Mouse (Mus musculus) splenic B cell, adult 2 months (primary cell): ENCODE results near the gene Zfp420.
"Not testable (repeated sequence)": the region's sequence is repeated elsewhere in the genome, so short reads cannot be mapped to it uniquely, and the experiment has no call there.

Experiments used
- DNase-seq: peaks from one replicate; pipeline ENCODE4 v3.0.0-alpha.2; 2011; ENCODE audit warnings: low read depth, low spot score
- H3K27me3 ChIP-seq: 2 replicates; pipeline ENCODE4 v1.6.1; 2012; ENCODE audit warnings: mild to moderate bottlenecking, low read length, moderate library complexity, mixed read lengths; ENCODE audit not compliant: control insufficient read depth, poor library complexity, insufficient read depth, severe bottlenecking
- H3K36me3 ChIP-seq: 2 replicates; pipeline ENCODE4 v1.6.1; 2012; ENCODE audit warnings: mild to moderate bottlenecking, low read length, moderate library complexity, mixed read lengths; ENCODE audit not compliant: control insufficient read depth, poor library complexity, insufficient read depth, severe bottlenecking

The Zfp420 gene

GRCm38 (mm10) chr7:29861660-29862059, 1.9 kb downstream of the Zfp420 start:
- Histone ChIP-seq H3K36me3 (0 out of 2 replicates have a peak, but pooled peaks cover 1% of the 10 kb centered on the region), H3K27me3 (no peaks in the 10 kb centered on the region)
- peak; percentile 26 for DNase-seq

- no peak for DNase-seq
- Histone ChIP-seq H3K27me3 (no peaks in the 10 kb centered on the region; the same call in 1 of the 2 replicates), H3K36me3 (peaks cover 17% of the 10 kb centered on the region; the same call in 1 of the 2 replicates)
These were observed 14.5 kb downstream of the Zfp420 start for GRCm38 (mm10) chr7:29874256-29874655.

GRCm38 (mm10) chr7:29877561-29877960, 17.8 kb downstream of the Zfp420 start:
- H3K27me3 ChIP-seq, DNase-seq: not testable (repeated sequence)
- H3K36me3 ChIP-seq, result peaks cover 17% of the 10 kb centered on the region; the same call in 1 of the 2 replicates

GRCm38 (mm10) chr7:29880056-29880455, 20.3 kb downstream of the Zfp420 start:
- no peaks in the 10 kb centered on the region; the same call in 1 of the 2 replicates for H3K27me3 ChIP-seq
- peaks cover 7% of the 10 kb centered on the region; the same call in 1 of the 2 replicates for H3K36me3 ChIP-seq
- DNase-seq, result no peak

GRCm38 (mm10) chr7:29880916-29881315, 21.1 kb downstream of the Zfp420 start:
- no peak for DNase-seq
- H3K27me3 ChIP-seq, result no peaks in the 10 kb centered on the region; the same call in 1 of the 2 replicates

GRCm38 (mm10) chr7:29890501-29890900, 30.7 kb downstream of the Zfp420 start:
- Histone ChIP-seq H3K27me3 (no peaks in the 10 kb centered on the region), H3K36me3 (peaks cover 7% of the 10 kb centered on the region)
- no peak for DNase-seq

More at GRCm38 (mm10) chr7:29880916-29881315, 21.1 kb downstream of the Zfp420 start:
- no peaks in the 10 kb centered on the region for H3K36me3 ChIP-seq

GRCm38 (mm10) chr7:29892756-29893155, 33.0 kb downstream of the Zfp420 start:
- Histone ChIP-seq H3K36me3 (peaks cover 17% of the 10 kb centered on the region), H3K27me3 (no peaks in the 10 kb centered on the region)
- DNase-seq, result no peak

GRCm38 (mm10) chr7:29898351-29898750, 38.6 kb downstream of the Zfp420 start:
- no peaks in the 10 kb centered on the region for H3K27me3 ChIP-seq
- peak; percentile 5 for DNase-seq
- peaks cover 17% of the 10 kb centered on the region for H3K36me3 ChIP-seq

GRCm38 (mm10) chr7:29904101-29904500, 44.3 kb downstream of the Zfp420 start:
- Histone ChIP-seq H3K36me3 (no peaks in the 10 kb centered on the region; the same call in 1 of the 2 replicates), H3K27me3 (no peaks in the 10 kb centered on the region)
- no peak for DNase-seq

GRCm38 (mm10) chr7:29905966-29906681, 46.3 kb downstream of the Zfp420 start, which contains the start of gene Zfp27:
Zfp27 (minus strand) TSS chr7:29906572.
- H3K36me3 ChIP-seq, result no peaks in the 10 kb centered on the region; the same call in 1 of the 2 replicates
- H3K27me3 ChIP-seq, result no peaks in the 10 kb centered on the region
- peak; percentile 92 for DNase-seq

GRCm38 (mm10) chr7:29906682-29907058, 46.9 kb downstream of the Zfp420 start:
- DNase-seq, result no peak
- H3K36me3 ChIP-seq, result no peaks in the 10 kb centered on the region; the same call in 1 of the 2 replicates
- H3K27me3 ChIP-seq, result no peaks in the 10 kb centered on the region

- DNase-seq, result no peak
- H3K27me3 ChIP-seq, result no peaks in the 10 kb centered on the region
- H3K36me3 ChIP-seq, result no peaks in the 10 kb centered on the region; the same call in 1 of the 2 replicates
These were observed 47.4 kb downstream of the Zfp420 start for GRCm38 (mm10) chr7:29907206-29907605.

- Histone ChIP-seq H3K36me3 (peaks cover 5% of the 10 kb centered on the region; the same call in 1 of the 2 replicates), H3K27me3 (no peaks in the 10 kb centered on the region)
- DNase-seq, result peak; percentile 83
These were observed 48.6 kb downstream of the Zfp420 start, which contains the start of gene Zfp383 for GRCm38 (mm10) chr7:29908130-29908950. Zfp383 (plus strand) TSS chr7:29908223.

- DNase-seq, result no peak
- Histone ChIP-seq H3K36me3 (peaks cover 14% of the 10 kb centered on the region), H3K27me3 (no peaks in the 10 kb centered on the region)
These were observed 50.5 kb downstream of the Zfp420 start for GRCm38 (mm10) chr7:29910252-29910651.

GRCm38 (mm10) chr7:29912172-29912571, 52.4 kb downstream of the Zfp420 start:
- Histone ChIP-seq H3K36me3 (peaks cover 16% of the 10 kb centered on the region), H3K27me3 (no peaks in the 10 kb centered on the region)
- no peak for DNase-seq
